Mouse (Mus musculus): ENCODE results near the gene Dnah1. TPM values are rescaled to one million over a fixed set of nuclear protein-coding genes. Genes with fewer than 3 reads are reported as not detected.

Gene Dnah1
- polyA plus RNA-seq, 2 experiments: 0.13 to 0.14 TPM

DNA sequence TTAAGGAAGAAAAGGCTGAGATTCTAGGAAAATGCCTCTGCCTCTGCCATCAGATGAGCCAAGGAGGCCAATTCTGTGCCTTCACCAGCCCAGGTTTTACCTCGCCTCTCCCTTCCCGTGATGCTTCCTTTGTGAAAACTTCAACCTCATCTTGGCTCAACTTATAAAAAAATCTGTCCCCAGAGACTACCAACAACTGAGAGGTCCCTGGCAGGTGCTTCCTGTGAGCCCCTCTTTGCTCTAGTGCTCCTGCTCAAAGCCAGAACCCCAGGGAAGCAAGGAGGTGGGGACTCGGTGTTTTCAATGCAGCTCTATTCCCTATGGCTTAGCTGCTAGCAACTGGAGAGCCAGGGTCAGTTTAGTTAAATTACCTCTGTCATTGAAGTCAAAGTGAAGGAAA lies 10.5 kb downstream of the Dnah1 start:
- H3K36me3 ChIP-seq (replicated peaks; ENCODE audit: control insufficient read depth, insufficient read depth, low read depth): no peaks in the 10 kb centered on the region
- TF ChIP-seq EP300 (IDR thresholded peaks at IDR 0.05; ENCODE audit: low read depth) (no peak), CTCF (IDR thresholded peaks at IDR 0.05; ENCODE audit: low read depth) (no peak)
- H3K4me3 ChIP-seq (ENCODE audit: insufficient read depth in 1 of 2, low read depth in 2 of 2, low read length in 2 of 2): no peak overlapping the region
- H3K27ac ChIP-seq: no peak overlapping the region
- ATAC-seq (ENCODE audit: insufficient read depth) (no peak), DNase-seq (ENCODE audit: low read depth in 3 of 3, low spot score in 3 of 3) (no peak)
- H3K4me1 ChIP-seq (replicated peaks; ENCODE audit: control insufficient read depth in 2 of 2, insufficient read depth in 2 of 2, low read length in 1 of 2): peaks cover 15 to 17% of the 10 kb centered on the region in 2 experiments
- H3K4me2 ChIP-seq (ENCODE audit: low read depth): no peak overlapping the region
- 57% methylated on average over 3 of the region's 3 CpGs for WGBS (ENCODE audit: insufficient replicate concordance)
- H3K9me3 ChIP-seq (ENCODE audit: control insufficient read depth, low read length): no peaks in the 10 kb centered on the region
- H3K9ac ChIP-seq (replicated peaks): no peak overlapping the region
- H3K27me3 ChIP-seq (ENCODE audit: control insufficient read depth, insufficient read depth, low read length): no peaks in the 10 kb centered on the region

DNA sequence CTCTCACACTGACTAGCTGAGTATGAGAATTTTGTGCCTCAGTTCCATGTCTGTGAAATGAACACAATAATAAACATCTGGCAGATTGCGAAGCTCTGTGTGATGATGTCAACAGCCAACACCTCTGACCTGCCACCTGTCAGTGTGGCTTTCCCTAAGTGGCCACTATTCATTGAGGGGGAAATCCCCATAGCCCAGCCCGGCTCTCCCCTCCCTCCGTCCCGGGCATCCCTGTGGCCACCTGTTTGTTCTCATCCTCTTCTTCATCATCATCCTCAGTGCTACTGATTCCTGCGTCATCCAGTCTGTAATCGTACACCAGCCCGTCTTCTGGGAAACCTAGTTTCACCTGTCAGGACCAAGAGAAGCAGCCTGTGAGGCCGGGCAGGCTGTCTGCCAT lies 38.0 kb downstream of the Dnah1 start:
- H3K4me3 ChIP-seq (ENCODE audit: insufficient read depth in 1 of 2, low read depth in 2 of 2, low read length in 2 of 2): no peak overlapping the region
- WGBS (ENCODE audit: insufficient replicate concordance): 65% methylated on average over 8 of the region's 8 CpGs
- DNase-seq (ENCODE audit: low read depth in 3 of 3, low spot score in 3 of 3): no peak
- H3K4me1 ChIP-seq (replicated peaks; ENCODE audit: control insufficient read depth in 2 of 2, insufficient read depth in 2 of 2, low read length in 1 of 2): no peaks in the 10 kb centered on the region
- H3K27me3 ChIP-seq (ENCODE audit: control insufficient read depth, insufficient read depth, low read length): no peaks in the 10 kb centered on the region
- no peaks in the 10 kb centered on the region for H3K36me3 ChIP-seq (replicated peaks; ENCODE audit: control insufficient read depth, insufficient read depth, low read depth)
- TF ChIP-seq EP300 (IDR thresholded peaks at IDR 0.05; ENCODE audit: low read depth) (no peak), CTCF (IDR thresholded peaks at IDR 0.05; ENCODE audit: low read depth) (no peak)
- no peak overlapping the region for H3K27ac ChIP-seq
- no peak overlapping the region for H3K9ac ChIP-seq (replicated peaks)
- no peak overlapping the region for H3K4me2 ChIP-seq (ENCODE audit: low read depth)
- no peaks in the 10 kb centered on the region for H3K9me3 ChIP-seq (ENCODE audit: control insufficient read depth, low read length)
- no peak for ATAC-seq (ENCODE audit: insufficient read depth)

DNA sequence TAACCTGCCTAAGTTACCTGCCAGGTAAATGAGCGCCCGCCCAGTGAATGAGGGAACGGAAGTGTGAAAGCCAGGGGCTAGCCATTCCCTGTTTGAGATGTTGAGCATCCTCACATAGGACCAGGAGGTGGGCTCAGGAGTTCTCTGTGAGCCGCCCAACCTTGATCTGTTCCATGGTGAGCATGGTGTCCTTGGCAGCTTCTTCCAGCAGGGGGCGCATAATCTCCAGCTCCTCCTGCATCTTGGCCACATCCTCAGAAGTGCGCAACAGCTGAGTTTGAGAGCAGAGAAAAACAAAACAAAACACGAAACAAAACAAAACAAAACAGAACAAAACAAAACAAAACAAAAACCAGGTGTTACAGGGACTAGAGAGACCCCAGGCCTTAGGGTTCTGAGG lies 51.5 kb downstream of the Dnah1 start:
- ATAC-seq (ENCODE audit: insufficient read depth) (no peak), DNase-seq (ENCODE audit: low read depth in 3 of 3, low spot score in 3 of 3) (peak in 2 of 3 experiments; percentile 34 to 46)
- no peaks in the 10 kb centered on the region for H3K9me3 ChIP-seq (ENCODE audit: control insufficient read depth, low read length)
- WGBS (ENCODE audit: insufficient replicate concordance): 22% methylated on average over 7 of the region's 7 CpGs
- H3K36me3 ChIP-seq (replicated peaks; ENCODE audit: control insufficient read depth, insufficient read depth, low read depth): no peaks in the 10 kb centered on the region
- H3K4me3 ChIP-seq (ENCODE audit: insufficient read depth in 1 of 2, low read depth in 2 of 2, low read length in 2 of 2): no peak overlapping the region
- no peak overlapping the region for H3K9ac ChIP-seq (replicated peaks)
- H3K4me1 ChIP-seq (replicated peaks; ENCODE audit: control insufficient read depth in 2 of 2, insufficient read depth in 2 of 2, low read length in 1 of 2): no peaks in the 10 kb centered on the region
- no peaks in the 10 kb centered on the region for H3K27me3 ChIP-seq (ENCODE audit: control insufficient read depth, insufficient read depth, low read length)
- TF ChIP-seq CTCF (IDR thresholded peaks at IDR 0.05; ENCODE audit: low read depth): peak; percentile 96
- no peak for TF ChIP-seq EP300 (IDR thresholded peaks at IDR 0.05; ENCODE audit: low read depth)
- no peak overlapping the region for H3K27ac ChIP-seq
- no peak overlapping the region for H3K4me2 ChIP-seq (ENCODE audit: low read depth)

DNA sequence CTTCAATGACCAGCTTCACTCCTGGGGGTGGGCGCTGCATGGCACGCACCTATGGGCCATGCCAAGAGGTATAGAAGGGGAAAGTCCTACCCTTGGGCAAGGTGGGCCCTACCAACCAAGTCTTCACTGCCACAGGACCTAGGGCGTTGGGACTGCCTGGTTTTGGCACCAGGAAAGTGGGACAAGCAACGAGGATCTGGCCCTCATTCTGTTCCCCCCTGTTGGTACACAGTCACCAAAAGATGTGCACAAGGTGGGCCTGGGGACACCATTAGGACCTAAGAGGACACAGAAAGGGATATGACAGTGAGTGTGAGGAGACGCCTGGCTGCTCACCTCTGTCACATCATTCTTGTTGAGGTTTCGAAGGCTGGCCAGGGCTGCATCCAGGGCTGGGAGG lies 52.6 kb downstream of the Dnah1 start:
- Histone ChIP-seq H3K4me3 (ENCODE audit: insufficient read depth in 1 of 2, low read depth in 2 of 2, low read length in 2 of 2) (no peak overlapping the region), H3K4me1 (replicated peaks; ENCODE audit: control insufficient read depth in 2 of 2, insufficient read depth in 2 of 2, low read length in 1 of 2) (no peaks in the 10 kb centered on the region), H3K36me3 (replicated peaks; ENCODE audit: control insufficient read depth, insufficient read depth, low read depth) (no peaks in the 10 kb centered on the region), H3K9ac (replicated peaks) (no peak overlapping the region), H3K27me3 (ENCODE audit: control insufficient read depth, insufficient read depth, low read length) (no peaks in the 10 kb centered on the region), H3K27ac (no peak overlapping the region), H3K4me2 (ENCODE audit: low read depth) (no peak overlapping the region), H3K9me3 (ENCODE audit: control insufficient read depth, low read length) (no peaks in the 10 kb centered on the region)
- no peak for TF ChIP-seq CTCF (IDR thresholded peaks at IDR 0.05; ENCODE audit: low read depth)
- no peak for TF ChIP-seq EP300 (IDR thresholded peaks at IDR 0.05; ENCODE audit: low read depth)
- ATAC-seq (ENCODE audit: insufficient read depth) (no peak), DNase-seq (ENCODE audit: low read depth in 3 of 3, low spot score in 3 of 3) (no peak)
- 67% methylated on average over 6 of the region's 6 CpGs for WGBS (ENCODE audit: insufficient replicate concordance)

DNA sequence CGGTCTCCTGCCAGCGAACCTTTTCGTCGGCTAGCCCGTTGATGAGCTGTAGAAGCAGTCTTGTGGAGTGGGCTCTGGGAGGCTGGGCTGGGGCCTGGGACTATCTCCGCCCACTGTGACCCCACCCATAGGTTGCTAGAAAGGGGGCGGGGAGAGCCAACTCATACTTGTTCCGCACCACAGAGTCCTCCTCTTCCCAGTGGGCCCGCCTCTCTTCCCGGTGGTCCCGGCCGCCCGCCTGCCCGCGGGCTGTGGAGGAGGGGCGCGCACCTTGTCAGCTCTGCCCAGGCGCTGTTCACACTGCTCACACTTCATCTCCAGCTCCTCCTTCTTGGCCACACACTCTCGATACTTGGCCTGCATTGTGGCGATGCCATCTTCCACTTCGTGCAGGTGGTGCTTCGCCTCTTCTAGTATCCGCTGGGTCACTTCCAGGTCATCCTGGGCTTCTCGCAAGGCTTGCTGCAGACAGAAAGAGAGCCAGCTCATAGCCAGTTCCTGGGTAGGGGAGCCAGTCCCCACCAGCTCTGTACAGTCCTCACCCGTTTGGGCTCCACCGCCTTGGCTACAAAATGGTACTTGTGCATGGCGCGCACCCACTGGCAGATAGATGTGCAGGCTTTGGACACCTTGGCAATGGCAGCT lies 54.1 kb downstream of the Dnah1 start:
- H3K27ac ChIP-seq: no peak overlapping the region
- H3K4me3 ChIP-seq (ENCODE audit: insufficient read depth in 1 of 2, low read depth in 2 of 2, low read length in 2 of 2): peak overlapping the region in 1 of 2 experiments; percentile 19; a peak in 1 of 4 replicates
- no peaks in the 10 kb centered on the region for H3K36me3 ChIP-seq (replicated peaks; ENCODE audit: control insufficient read depth, insufficient read depth, low read depth)

More for the DNA sequence above, 54.1 kb downstream of the Dnah1 start:
- Histone ChIP-seq H3K9me3 (ENCODE audit: control insufficient read depth, low read length) (no peaks in the 10 kb centered on the region), H3K9ac (replicated peaks) (no peak overlapping the region), H3K4me1 (replicated peaks; ENCODE audit: control insufficient read depth in 2 of 2, insufficient read depth in 2 of 2, low read length in 1 of 2) (no peaks in the 10 kb centered on the region), H3K4me2 (ENCODE audit: low read depth) (peak overlapping the region; percentile 41), H3K27me3 (ENCODE audit: control insufficient read depth, insufficient read depth, low read length) (no peaks in the 10 kb centered on the region)
- peak; percentile 38 for ATAC-seq (ENCODE audit: insufficient read depth)
- no peak for TF ChIP-seq EP300 (IDR thresholded peaks at IDR 0.05; ENCODE audit: low read depth)
- TF ChIP-seq CTCF (IDR thresholded peaks at IDR 0.05; ENCODE audit: low read depth): no peak
- 20% methylated on average over 28 of the region's 28 CpGs for WGBS (ENCODE audit: insufficient replicate concordance)
- no peak for DNase-seq (ENCODE audit: low read depth in 3 of 3, low spot score in 3 of 3)
